Mouse (Mus musculus) heart, postnatal 0 days (tissue): ENCODE results near the gene Hist1h4c.

ENCODE experiments used
- CTCF ChIP-seq: IDR thresholded peaks from 2 replicates; pipeline ENCODE4 v1.5.1; 2016; ENCODE audit warnings: antibody characterized with exemption, control low read depth, low read depth
- EP300 ChIP-seq: IDR thresholded peaks from 2 replicates; pipeline ENCODE4 v1.6.1; 2016; ENCODE audit warnings: antibody characterized with exemption, low read depth

GRCm38 (mm10) chr13:23730479-23730878 is 32.2 kb upstream of the Hist1h4c start:
- no peak for TF ChIP-seq CTCF
- TF ChIP-seq EP300, result no peak
